Mouse (Mus musculus) myocyte (in vitro differentiated cells): ENCODE data around the gene Vps36.

Experiments
- CEBPB ChIP-seq: IDR thresholded peaks from 2 replicates; pipeline ENCODE4 v1.6.1; 2011; ENCODE audit warnings: mild to moderate bottlenecking, moderate library complexity; ENCODE audit not compliant: poor library complexity, insufficient read depth, severe bottlenecking
- MAX ChIP-seq: IDR thresholded peaks from one replicate; pipeline ENCODE4 v1.6.1; 2011; ENCODE audit warnings: low read depth, mild to moderate bottlenecking, control low read depth
- MYOG ChIP-seq, 3 experiments: IDR thresholded peaks; one replicate each; pipeline ENCODE4 v1.6.1; 2011; ENCODE audit warnings: control low read depth in 2 of 3, low read depth in 2 of 3, mild to moderate bottlenecking in 2 of 3; ENCODE audit not compliant: insufficient read length in 2 of 3, control insufficient read depth in 1 of 3, insufficient read depth in 1 of 3
- POLR2A ChIP-seq: IDR thresholded peaks from one replicate; pipeline ENCODE4 v1.6.1; 2011; ENCODE audit warnings: low read depth, mild to moderate bottlenecking, control low read depth, moderate library complexity; ENCODE audit not compliant: insufficient read length
- POLR2AphosphoS2 ChIP-seq: IDR thresholded peaks from one replicate; pipeline ENCODE4 v1.6.1; 2011; ENCODE audit warnings: low read depth, control low read depth; ENCODE audit not compliant: insufficient read length
- REST ChIP-seq: IDR thresholded peaks from one replicate; pipeline ENCODE4 v1.6.1; 2011; ENCODE audit warnings: mild to moderate bottlenecking, control low read depth, moderate library complexity; ENCODE audit not compliant: insufficient read depth, insufficient read length

GRCm38 (mm10) chr8:22259531-22259930 is 66.9 kb downstream of the Vps36 start:
- TF ChIP-seq CEBPB (no peak), POLR2A (no peak), MAX (no peak), REST (no peak), POLR2AphosphoS2 (no peak), MYOG (IDR thresholded peaks at IDR 0.05; ENCODE audit: control insufficient read depth in 1 of 3, insufficient read depth in 1 of 3, insufficient read length in 2 of 3, low read depth in 2 of 3) (no peak)
